Mouse (Mus musculus): ENCODE results near the gene Ftsj1.

Ftsj1 gene

GRCm38 (mm10) chrX:8218114-8218513, 34.1 kb downstream of the Ftsj1 start:
- DNase-seq (ENCODE audit: low read depth, low spot score), result no peak

GRCm38 (mm10) chrX:8217383-8217782, 34.8 kb downstream of the Ftsj1 start:
- no peak for DNase-seq (ENCODE audit: low read depth, low spot score)

GRCm38 (mm10) chrX:8211490-8212207, 40.6 kb downstream of the Ftsj1 start:
- DNase-seq (ENCODE audit: low read depth, low spot score), result no peak

GRCm38 (mm10) chrX:8209720-8210119, 42.5 kb downstream of the Ftsj1 start:
- DNase-seq (ENCODE audit: low read depth, low spot score), result no peak

GRCm38 (mm10) chrX:8207224-8207623, 45.0 kb downstream of the Ftsj1 start:
- no peak for DNase-seq (ENCODE audit: low read depth, low spot score)

- DNase-seq (ENCODE audit: low read depth, low spot score), result no peak
Observed at GRCm38 (mm10) chrX:8206694-8207197, 45.5 kb downstream of the Ftsj1 start.

GRCm38 (mm10) chrX:8206015-8206693, 46.1 kb downstream of the Ftsj1 start, which contains the start of gene Porcn:
Gene Porcn (minus strand): TSS chrX:8206525.
- DNase-seq (ENCODE audit: low read depth, low spot score), result peak; percentile 33

- DNase-seq (ENCODE audit: low read depth, low spot score), result no peak
Observed at GRCm38 (mm10) chrX:8205551-8205950, 46.7 kb downstream of the Ftsj1 start.

- no peak for DNase-seq (ENCODE audit: low read depth, low spot score)
Observed at GRCm38 (mm10) chrX:8205088-8205487, 47.1 kb downstream of the Ftsj1 start.

GRCm38 (mm10) chrX:8204076-8204475, 48.1 kb downstream of the Ftsj1 start:
- DNase-seq (ENCODE audit: low read depth, low spot score), result no peak

- no peak for DNase-seq (ENCODE audit: low read depth, low spot score)
Observed at GRCm38 (mm10) chrX:8203105-8203504, 49.1 kb downstream of the Ftsj1 start.

GRCm38 (mm10) chrX:8193419-8193723, 58.8 kb downstream of the Ftsj1 start, which contains the start of gene Ebp:
Gene Ebp (minus strand): TSS chrX:8193512.
- DNase-seq (ENCODE audit: low read depth, low spot score), result no peak

- peak; percentile 71 for DNase-seq (ENCODE audit: low read depth, low spot score)
Observed at GRCm38 (mm10) chrX:8192640-8193418, 59.4 kb downstream of the Ftsj1 start.

- DNase-seq (ENCODE audit: low read depth, low spot score), result no peak
Observed at GRCm38 (mm10) chrX:8192126-8192639, 60.0 kb downstream of the Ftsj1 start.
